Mouse (Mus musculus) hindbrain, embryonic 16.5 days (tissue): ENCODE data around the gene Actn4. TPM values are rescaled to one million over a fixed set of nuclear protein-coding genes. Genes with fewer than 3 reads are reported as not detected.
"Not testable (repeated sequence)": the region's sequence is repeated elsewhere in the genome, so short reads cannot be mapped to it uniquely, and the experiment has no call there.

Experiments
- ATAC-seq: fragments of 200-750 bp; cut with Nextera tagmentation; 2 replicates; pipeline ENCODE4 v1.8.0; 2017; ENCODE audit warnings: moderate TSS enrichment, moderate library complexity
- H3K27ac ChIP-seq: fragments of 300-500 bp; sonication (generic); 2 replicates; pipeline ENCODE4 v1.5.1; 2014; ENCODE audit warnings: low read depth, mild to moderate bottlenecking, control low read depth, low read length, moderate library complexity
- H3K27me3 ChIP-seq: fragments of 300-500 bp; sonication (generic); replicated peaks from 2 replicates; pipeline ENCODE4 v1.6.1; 2014; ENCODE audit warnings: low read length; ENCODE audit not compliant: control insufficient read depth, insufficient read depth
- H3K36me3 ChIP-seq: fragments of 300-500 bp; sonication (generic); 2 replicates; pipeline ENCODE4 v1.6.1; 2014; ENCODE audit warnings: mild to moderate bottlenecking, low read length, moderate library complexity, mixed read lengths; ENCODE audit not compliant: control insufficient read depth, insufficient read depth
- H3K4me1 ChIP-seq: fragments of 300-500 bp; sonication (generic); 2 replicates; pipeline ENCODE4 v1.6.1; 2014; ENCODE audit warnings: low read depth, low read length; ENCODE audit not compliant: control insufficient read depth, insufficient read depth
- H3K4me2 ChIP-seq: fragments of 300-500 bp; sonication (generic); 2 replicates; pipeline ENCODE4 v1.6.1; 2014; ENCODE audit warnings: mild to moderate bottlenecking, low read length, control low read depth, moderate library complexity
- H3K4me3 ChIP-seq: fragments of 300-500 bp; sonication (generic); 2 replicates; pipeline ENCODE4 v1.5.1; 2014; ENCODE audit warnings: mild to moderate bottlenecking, low read length, control low read depth, moderate library complexity
- H3K9ac ChIP-seq: fragments of 300-500 bp; sonication (generic); 2 replicates; pipeline ENCODE4 v1.6.1; 2014; ENCODE audit warnings: low read depth, mild to moderate bottlenecking, control low read depth, low read length, moderate library complexity
- H3K9me3 ChIP-seq: fragments of 300-500 bp; sonication (generic); 2 replicates; pipeline ENCODE4 v1.6.1; 2014; ENCODE audit warnings: mild to moderate bottlenecking, low read length, moderate library complexity; ENCODE audit not compliant: control insufficient read depth
- WGBS: fragments of 180-500 bp; shearing (Covaris S2); extraction: QIAGEN DNeasy Blood & Tissue Kit; methylation state at CpG from one replicate; pipeline ENCODE4 v1.1.7; 2014; 5-methylcytosine and 5-hydroxymethylcytosine counted together
- polyA plus RNA-seq: library from polyadenylated mRNA; unstranded; fragments of >200 nt; fragmentation: Nextera tagmentation; extraction: Ambion mirVana; gene quantifications from 2 replicates; pipeline ENCODE4 v1.2.1, GENCODE M21; 2015

The Actn4 gene
- polyA plus RNA-seq, 1 experiment from 2014 or later: 146 TPM

DNA sequence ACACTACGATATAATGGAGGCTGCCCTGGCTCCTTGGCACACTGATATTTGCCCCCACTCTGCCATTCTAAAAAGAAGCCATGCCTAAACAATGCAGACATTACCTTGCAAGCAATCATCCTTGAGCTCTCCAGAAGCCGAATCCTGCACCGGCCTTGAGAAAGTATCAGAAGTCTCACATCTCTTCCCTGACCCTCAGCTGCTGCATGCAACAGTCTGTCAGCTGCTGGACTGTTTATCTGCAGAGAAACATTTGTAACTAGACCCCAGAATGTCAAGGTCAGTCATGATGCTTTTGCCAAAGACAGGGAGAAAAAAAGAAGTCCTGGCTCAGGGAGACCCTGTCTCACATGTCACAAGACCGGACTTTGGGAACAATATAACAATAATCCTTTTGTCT, 86.0 kb downstream of the Actn4 start:
- 71% methylated on average over 4 of the region's 4 CpGs for WGBS
- ATAC-seq: no peak
- no peak overlapping the region for H3K4me2 ChIP-seq

GRCm38 (mm10) chr7:28874565-28874964, 87.6 kb downstream of the Actn4 start:
- WGBS: 91% methylated on average over 2 of the region's 2 CpGs
- Histone ChIP-seq H3K4me1 (no peaks in the 10 kb centered on the region), H3K36me3 (no peaks in the 10 kb centered on the region), H3K9ac (no peak overlapping the region), H3K27me3 (no peaks in the 10 kb centered on the region), H3K9me3 (no peaks in the 10 kb centered on the region), H3K4me2 (no peak overlapping the region), H3K27ac (no peak overlapping the region), H3K4me3 (no peak overlapping the region)
- no peak for ATAC-seq

More for the DNA sequence above, 86.0 kb downstream of the Actn4 start:
- no peaks in the 10 kb centered on the region for H3K4me1 ChIP-seq
- H3K9me3 ChIP-seq: no peaks in the 10 kb centered on the region
- H3K9ac ChIP-seq: no peak overlapping the region
- H3K27me3 ChIP-seq: no peaks in the 10 kb centered on the region
- H3K36me3 ChIP-seq: no peaks in the 10 kb centered on the region
- no peak overlapping the region for H3K27ac ChIP-seq
- no peak overlapping the region for H3K4me3 ChIP-seq

DNA sequence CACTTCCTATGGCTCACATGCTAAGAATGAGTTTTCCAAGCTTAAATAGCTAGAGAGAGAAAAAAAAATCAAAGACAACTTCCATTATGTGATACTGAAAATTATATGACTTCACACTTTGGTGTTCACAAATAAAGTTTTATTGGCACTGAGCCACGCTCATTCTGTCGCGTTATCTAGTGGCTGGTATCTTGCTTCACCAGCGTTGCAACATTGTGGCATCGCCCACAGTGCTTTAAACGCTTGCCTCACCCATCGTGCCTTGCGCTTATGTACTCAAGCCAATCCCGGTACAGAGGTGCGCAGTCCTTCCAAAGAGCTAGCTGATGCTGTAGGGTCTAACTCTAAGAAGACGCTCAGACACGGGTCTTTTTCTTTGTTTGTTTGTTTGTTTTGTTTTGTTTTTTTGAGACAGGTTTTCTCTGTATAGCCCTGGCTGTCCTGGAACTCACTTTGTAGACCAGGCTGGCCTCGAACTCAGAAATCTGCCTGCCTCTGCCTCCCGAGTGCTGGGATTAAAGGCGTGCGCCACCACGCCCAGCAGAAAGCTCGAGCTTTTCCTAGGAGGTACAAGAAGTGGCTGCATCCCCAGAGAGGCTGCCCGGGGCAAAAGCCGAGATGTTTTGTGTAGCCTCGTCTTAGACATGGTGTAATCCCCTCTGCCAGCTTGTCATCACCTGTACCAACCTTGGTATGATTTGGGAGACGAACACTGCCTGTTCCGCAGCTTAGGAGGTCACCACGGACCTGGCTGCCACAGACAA, 91.1 kb downstream of the Actn4 start:
- H3K4me1 ChIP-seq: no peaks in the 10 kb centered on the region
- H3K9me3 ChIP-seq: no peaks in the 10 kb centered on the region
- H3K9ac ChIP-seq: no peak overlapping the region
- no peaks in the 10 kb centered on the region for H3K27me3 ChIP-seq
- no peak overlapping the region for H3K27ac ChIP-seq
- no peaks in the 10 kb centered on the region for H3K36me3 ChIP-seq
- H3K4me3 ChIP-seq: no peak overlapping the region
- WGBS: 89% methylated on average over 24 of the region's 24 CpGs
- no peak for ATAC-seq
- H3K4me2 ChIP-seq: no peak overlapping the region

DNA sequence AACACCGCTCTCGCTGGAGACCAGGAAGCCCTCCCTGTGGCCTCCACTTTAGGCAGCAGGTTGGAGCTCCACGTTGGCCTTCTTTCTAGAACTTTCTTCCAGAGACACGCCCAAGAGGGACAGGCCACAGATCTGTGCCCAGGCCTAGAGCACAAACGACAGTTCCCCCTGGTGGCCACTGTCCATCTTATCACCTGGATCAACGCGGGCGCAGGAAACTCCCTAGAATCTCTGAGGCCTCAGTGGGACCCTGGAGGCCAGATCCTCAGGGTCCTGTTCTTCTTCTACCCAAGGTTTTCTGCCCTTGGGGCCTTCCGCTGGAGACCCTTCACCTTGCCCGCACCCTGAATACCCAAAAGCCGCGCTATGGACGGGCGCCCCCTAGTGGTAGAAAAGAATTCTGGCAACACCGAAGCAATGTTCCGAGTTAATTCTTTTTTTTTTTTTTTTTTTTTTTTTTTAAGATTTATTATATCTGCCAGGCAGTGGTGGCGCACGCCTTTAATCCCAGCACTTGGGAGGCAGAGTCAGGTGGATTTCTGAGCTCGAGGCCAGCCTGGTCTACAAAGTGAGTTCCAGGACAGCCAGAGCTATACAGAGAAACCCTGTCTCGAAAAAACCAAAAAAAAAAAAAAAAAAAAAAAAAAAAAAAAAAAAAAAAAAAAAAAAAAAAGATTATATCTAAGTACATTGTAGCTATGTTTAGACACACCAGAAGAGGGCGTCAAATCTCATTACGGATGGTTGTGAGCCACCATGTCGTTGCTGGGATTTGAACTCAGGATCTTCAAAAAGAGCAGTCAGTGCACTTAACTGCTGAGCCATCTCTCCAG, 94.4 kb downstream of the Actn4 start:
- H3K9ac ChIP-seq, H3K9me3 ChIP-seq, H3K36me3 ChIP-seq, ATAC-seq, H3K27me3 ChIP-seq, H3K4me1 ChIP-seq, H3K4me3 ChIP-seq, H3K27ac ChIP-seq: not testable (repeated sequence)
- WGBS: 30% methylated on average over 23 of the region's 23 CpGs
- H3K4me2 ChIP-seq: peak overlapping the region; percentile 28

GRCm38 (mm10) chr7:28866769-28867507, 95.2 kb downstream of the Actn4 start:
- no peak for ATAC-seq
- Histone ChIP-seq H3K27ac (no peak overlapping the region), H3K4me2 (no peak overlapping the region), H3K9me3 (no peaks in the 10 kb centered on the region), H3K4me3 (no peak overlapping the region), H3K9ac (no peak overlapping the region), H3K4me1 (peaks cover 2% of the 10 kb centered on the region; the same call in 1 of the 2 replicates), H3K27me3 (no peaks in the 10 kb centered on the region), H3K36me3 (no peaks in the 10 kb centered on the region)
- 92% methylated on average over 28 of the region's 28 CpGs for WGBS

DNA sequence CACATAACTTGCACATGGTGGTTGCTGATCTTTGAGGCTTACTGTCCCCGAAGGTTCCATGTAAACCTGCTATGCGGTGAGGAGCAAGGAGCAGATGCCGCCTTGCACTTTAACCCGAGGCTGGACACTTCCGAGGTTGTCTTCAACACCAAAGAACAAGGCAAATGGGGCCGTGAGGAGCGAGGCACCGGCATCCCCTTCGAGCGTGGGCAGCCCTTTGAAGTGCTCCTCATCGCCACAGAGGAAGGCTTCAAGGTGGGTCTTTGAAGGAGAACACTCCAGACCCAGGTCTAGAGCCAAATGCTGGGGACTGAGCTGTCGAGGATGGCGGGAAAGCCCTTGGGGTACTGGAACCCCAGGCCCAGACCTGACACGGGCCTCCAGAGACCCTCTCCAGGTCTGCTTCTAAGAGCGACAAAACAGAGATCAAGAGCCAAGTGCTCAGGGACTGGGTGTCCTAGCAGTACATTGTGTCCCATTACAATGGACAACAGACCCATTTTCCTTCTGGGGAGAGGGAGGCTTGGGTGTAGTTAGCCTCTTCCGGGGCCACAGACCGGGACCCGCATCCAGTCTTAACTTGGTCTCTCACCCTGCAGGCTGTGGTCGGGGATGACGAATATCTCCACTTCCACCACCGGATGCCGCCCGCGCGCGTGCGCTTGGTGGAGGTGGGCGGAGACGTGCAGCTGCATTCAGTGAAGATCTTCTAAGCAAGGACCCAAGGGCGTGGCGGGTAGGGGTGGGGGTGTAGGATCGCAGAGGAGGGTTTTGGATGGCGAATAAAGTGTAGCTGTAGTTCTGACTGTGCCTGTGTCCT, 96.4 kb downstream of the Actn4 start:
- Histone ChIP-seq H3K4me1 (peaks cover 2% of the 10 kb centered on the region; the same call in 1 of the 2 replicates), H3K4me3 (peak overlapping the region; percentile 25), H3K36me3 (no peaks in the 10 kb centered on the region), H3K9ac (peak overlapping the region; percentile 39; the same call in 1 of the 2 replicates), H3K4me2 (peak overlapping the region; percentile 57), H3K27me3 (no peaks in the 10 kb centered on the region), H3K9me3 (0 out of 2 replicates have a peak, but pooled peaks cover 3% of the 10 kb centered on the region), H3K27ac (no peak overlapping the region)
- 48% methylated on average over 33 of the region's 33 CpGs for WGBS
- ATAC-seq: peak; percentile 86

GRCm38 (mm10) chr7:28864288-28864750, 97.8 kb downstream of the Actn4 start:
- WGBS: 45% methylated on average over 9 of the region's 9 CpGs
- no peaks in the 10 kb centered on the region for H3K36me3 ChIP-seq
- 0 out of 2 replicates have a peak, but pooled peaks cover 3% of the 10 kb centered on the region for H3K9me3 ChIP-seq
- H3K27me3 ChIP-seq: no peaks in the 10 kb centered on the region
- no peak overlapping the region for H3K4me2 ChIP-seq
- peaks cover 2% of the 10 kb centered on the region; the same call in 1 of the 2 replicates for H3K4me1 ChIP-seq
- no peak overlapping the region for H3K4me3 ChIP-seq
- H3K9ac ChIP-seq: peak overlapping the region; percentile 14; the same call in 1 of the 2 replicates
- no peak for ATAC-seq
- H3K27ac ChIP-seq: no peak overlapping the region

DNA sequence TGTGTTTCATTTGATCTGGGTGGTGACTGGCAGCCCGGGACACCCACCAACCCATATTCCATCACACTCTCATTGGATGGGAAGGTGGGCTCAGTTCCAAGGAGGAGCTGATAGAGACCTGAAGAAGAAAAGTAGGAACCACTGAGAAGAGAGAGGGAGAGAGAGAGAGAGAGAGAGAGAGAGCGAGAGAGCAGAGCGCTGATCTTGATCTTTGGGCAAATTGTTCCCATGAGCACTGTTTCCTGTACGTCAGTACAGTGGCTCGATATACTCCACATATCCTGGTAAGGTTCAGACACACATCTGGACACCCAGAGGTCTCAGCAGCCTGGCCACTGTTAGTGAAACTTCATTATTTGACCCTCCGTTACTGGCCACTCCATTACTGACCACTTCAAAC, 98.6 kb downstream of the Actn4 start, which contains the start of gene Lgals7:
Gene Lgals7 (plus strand): TSS at position 314 of the 400 bp plus-strand sequence.
- H3K36me3 ChIP-seq: no peaks in the 10 kb centered on the region
- WGBS: 78% methylated on average over 6 of the region's 6 CpGs
- no peak for ATAC-seq
- H3K4me2 ChIP-seq: no peak within 1 kb of the TSS
- H3K27ac ChIP-seq: no peak within 1 kb of the TSS
- no peak within 1 kb of the TSS for H3K4me3 ChIP-seq
- peak within 1 kb of the TSS; percentile 14; the same call in 1 of the 2 replicates for H3K9ac ChIP-seq
- H3K4me1 ChIP-seq: peaks cover 2% of the 10 kb centered on the region; the same call in 1 of the 2 replicates
- H3K9me3 ChIP-seq: peaks cover 4% of the 10 kb centered on the region; the same call in 1 of the 2 replicates
- H3K27me3 ChIP-seq: no peaks in the 10 kb centered on the region
